Mouse (Mus musculus) liver, embryonic 15.5 days (tissue): ENCODE measurements around the gene Fgfr2. TPM values are rescaled to one million over a fixed set of nuclear protein-coding genes. Genes with fewer than 3 reads are reported as not detected.
A peak's percentile ranks its signal among the peaks of the same experiment; 100 is the strongest.

Experiments
- ATAC-seq: fragments of 200-750 bp; cut with Nextera tagmentation; 2 replicates; pipeline ENCODE4 v1.8.0; 2017; ENCODE audit warnings: moderate number of reproducible peaks, mild to moderate bottlenecking, moderate library complexity; ENCODE audit not compliant: insufficient read depth
- H3K27ac ChIP-seq: fragments of 300-500 bp; sonication (generic); replicated peaks from 2 replicates; pipeline ENCODE4 v1.5.1; 2015; ENCODE audit warnings: mild to moderate bottlenecking, inconsistent platforms
- H3K27me3 ChIP-seq: fragments of 300-500 bp; sonication (generic); 2 replicates; pipeline ENCODE4 v1.6.1; 2015; ENCODE audit warnings: mild to moderate bottlenecking, inconsistent platforms
- H3K36me3 ChIP-seq: fragments of 300-500 bp; sonication (generic); replicated peaks from 2 replicates; pipeline ENCODE4 v1.6.1; 2015; ENCODE audit warnings: moderate library complexity, mild to moderate bottlenecking, inconsistent platforms
- H3K4me1 ChIP-seq: fragments of 300-500 bp; sonication (generic); replicated peaks from 2 replicates; pipeline ENCODE4 v1.6.1; 2015; ENCODE audit warnings: inconsistent platforms
- H3K4me2 ChIP-seq: fragments of 300-500 bp; sonication (generic); 2 replicates; pipeline ENCODE4 v1.6.1; 2015; ENCODE audit warnings: moderate library complexity, mild to moderate bottlenecking, inconsistent platforms
- H3K4me3 ChIP-seq: fragments of 300-500 bp; sonication (generic); replicated peaks from 2 replicates; pipeline ENCODE4 v1.5.1; 2015; ENCODE audit warnings: mild to moderate bottlenecking, inconsistent platforms
- H3K9ac ChIP-seq: fragments of 300-500 bp; sonication (generic); 2 replicates; pipeline ENCODE4 v1.6.1; 2015; ENCODE audit warnings: moderate library complexity, mild to moderate bottlenecking, inconsistent platforms
- H3K9me3 ChIP-seq: fragments of 300-500 bp; sonication (generic); replicated peaks from 2 replicates; pipeline ENCODE4 v1.6.1; 2016; ENCODE audit warnings: inconsistent platforms
- WGBS: fragments of 180-500 bp; shearing (Covaris S2); methylation state at CpG from one replicate; pipeline ENCODE4 v1.1.7; 2015; ENCODE audit warnings: mixed read lengths; ENCODE audit not compliant: insufficient replicate concordance; 5-methylcytosine and 5-hydroxymethylcytosine counted together
- polyA plus RNA-seq: library from polyadenylated mRNA; unstranded; fragments of >200 nt; fragmentation: Nextera tagmentation; extraction: Ambion mirVana; gene quantifications from 2 replicates; pipeline ENCODE4 v1.2.1, GENCODE M21; 2015

The Fgfr2 gene
- polyA plus RNA-seq, 1 experiment from 2014 or later = 10.5 TPM

GRCm38 (mm10) chr7:132686515-132686914 is 436.6 kb downstream of the Fgfr2 start:
- no peak overlapping the region for H3K9ac ChIP-seq
- no peak overlapping the region for H3K4me3 ChIP-seq

GRCm38 (mm10) chr7:132683923-132684322 is 439.2 kb downstream of the Fgfr2 start:
- 68% methylated on average over 4 of the region's 4 CpGs for WGBS
- Histone ChIP-seq H3K4me1 (peaks cover 32% of the 10 kb centered on the region), H3K4me3 (no peak overlapping the region), H3K36me3 (no peaks in the 10 kb centered on the region), H3K27ac (no peak overlapping the region), H3K4me2 (no peak overlapping the region), H3K27me3 (no peaks in the 10 kb centered on the region), H3K9ac (no peak overlapping the region), H3K9me3 (no peaks in the 10 kb centered on the region)
- no peak for ATAC-seq

More at GRCm38 (mm10) chr7:132686515-132686914, 436.6 kb downstream of the Fgfr2 start:
- Histone ChIP-seq H3K4me1 (peaks cover 26% of the 10 kb centered on the region), H3K4me2 (no peak overlapping the region), H3K27ac (no peak overlapping the region), H3K9me3 (no peaks in the 10 kb centered on the region), H3K27me3 (no peaks in the 10 kb centered on the region), H3K36me3 (no peaks in the 10 kb centered on the region)
- ATAC-seq = 0 out of 2 replicates have a peak, but pooled peaks have one; percentile 25
- 21% methylated on average over 3 of the region's 3 CpGs for WGBS

- 55% methylated on average over 3 of the region's 3 CpGs for WGBS
- no peak for ATAC-seq
- no peaks in the 10 kb centered on the region for H3K9me3 ChIP-seq
- no peak overlapping the region for H3K27ac ChIP-seq
- H3K36me3 ChIP-seq = no peaks in the 10 kb centered on the region
- no peak overlapping the region for H3K4me2 ChIP-seq
- H3K9ac ChIP-seq = no peak overlapping the region
- no peaks in the 10 kb centered on the region for H3K27me3 ChIP-seq
- H3K4me3 ChIP-seq = no peak overlapping the region
- peaks cover 27% of the 10 kb centered on the region for H3K4me1 ChIP-seq
These were observed 440.2 kb downstream of the Fgfr2 start for GRCm38 (mm10) chr7:132682901-132683300.

GRCm38 (mm10) chr7:132682336-132682735 is 440.8 kb downstream of the Fgfr2 start:
- Histone ChIP-seq H3K4me1 (peaks cover 23% of the 10 kb centered on the region), H3K27ac (no peak overlapping the region), H3K4me3 (no peak overlapping the region), H3K9me3 (no peaks in the 10 kb centered on the region), H3K27me3 (no peaks in the 10 kb centered on the region), H3K4me2 (no peak overlapping the region), H3K9ac (no peak overlapping the region), H3K36me3 (no peaks in the 10 kb centered on the region)
- ATAC-seq = no peak
- WGBS = 63% methylated on average over 3 of the region's 3 CpGs

- Histone ChIP-seq H3K4me3 (no peak overlapping the region), H3K9me3 (no peaks in the 10 kb centered on the region), H3K4me1 (peaks cover 18% of the 10 kb centered on the region), H3K27ac (no peak overlapping the region), H3K4me2 (no peak overlapping the region), H3K9ac (no peak overlapping the region), H3K36me3 (no peaks in the 10 kb centered on the region), H3K27me3 (no peaks in the 10 kb centered on the region)
- no peak for ATAC-seq
- WGBS = 80% methylated on average over 1 of the region's 1 CpGs
These were observed 441.3 kb downstream of the Fgfr2 start for GRCm38 (mm10) chr7:132681831-132682230.

GRCm38 (mm10) chr7:132681296-132681695 is 441.9 kb downstream of the Fgfr2 start:
- no peak for ATAC-seq
- Histone ChIP-seq H3K4me2 (no peak overlapping the region), H3K27me3 (no peaks in the 10 kb centered on the region), H3K27ac (no peak overlapping the region), H3K9ac (no peak overlapping the region), H3K4me1 (peaks cover 13% of the 10 kb centered on the region; the same call in 1 of the 2 replicates), H3K9me3 (no peaks in the 10 kb centered on the region), H3K4me3 (no peak overlapping the region), H3K36me3 (no peaks in the 10 kb centered on the region)
- WGBS = 78% methylated on average over 11 of the region's 11 CpGs

GRCm38 (mm10) chr7:132679549-132679948 is 443.6 kb downstream of the Fgfr2 start:
- H3K9me3 ChIP-seq = no peaks in the 10 kb centered on the region
- no peak overlapping the region for H3K4me3 ChIP-seq
- WGBS = 29% methylated on average over 6 of the region's 6 CpGs
- H3K4me1 ChIP-seq = peaks cover 9% of the 10 kb centered on the region; the same call in 1 of the 2 replicates
- H3K4me2 ChIP-seq = no peak overlapping the region
- H3K9ac ChIP-seq = no peak overlapping the region
- no peaks in the 10 kb centered on the region for H3K36me3 ChIP-seq
- no peaks in the 10 kb centered on the region for H3K27me3 ChIP-seq
- no peak overlapping the region for H3K27ac ChIP-seq
- ATAC-seq = no peak

GRCm38 (mm10) chr7:132679117-132679516 is 444.0 kb downstream of the Fgfr2 start:
- ATAC-seq = no peak
- no peaks in the 10 kb centered on the region for H3K27me3 ChIP-seq
- no peaks in the 10 kb centered on the region for H3K9me3 ChIP-seq
- 39% methylated on average over 4 of the region's 4 CpGs for WGBS
- H3K4me1 ChIP-seq = peaks cover 9% of the 10 kb centered on the region; the same call in 1 of the 2 replicates
- H3K36me3 ChIP-seq = no peaks in the 10 kb centered on the region
- no peak overlapping the region for H3K4me3 ChIP-seq
- no peak overlapping the region for H3K9ac ChIP-seq
- H3K27ac ChIP-seq = no peak overlapping the region
- no peak overlapping the region for H3K4me2 ChIP-seq

- H3K4me1 ChIP-seq = peaks cover 17% of the 10 kb centered on the region
- 50% methylated on average over 2 of the region's 2 CpGs for WGBS
- H3K36me3 ChIP-seq = no peaks in the 10 kb centered on the region
- H3K9me3 ChIP-seq = no peaks in the 10 kb centered on the region
- H3K27ac ChIP-seq = no peak overlapping the region
- H3K27me3 ChIP-seq = no peaks in the 10 kb centered on the region
- H3K4me2 ChIP-seq = no peak overlapping the region
- no peak overlapping the region for H3K4me3 ChIP-seq
- no peak overlapping the region for H3K9ac ChIP-seq
- no peak for ATAC-seq
These were observed 447.2 kb downstream of the Fgfr2 start for GRCm38 (mm10) chr7:132675922-132676321.

GRCm38 (mm10) chr7:132673931-132674755 is 449.0 kb downstream of the Fgfr2 start:
- H3K27me3 ChIP-seq = no peaks in the 10 kb centered on the region
- no peak overlapping the region for H3K4me2 ChIP-seq
- H3K27ac ChIP-seq = no peak overlapping the region
- no peak overlapping the region for H3K4me3 ChIP-seq
- peaks cover 15% of the 10 kb centered on the region for H3K4me1 ChIP-seq
- ATAC-seq = no peak
- H3K9me3 ChIP-seq = no peaks in the 10 kb centered on the region
- H3K9ac ChIP-seq = no peak overlapping the region
- H3K36me3 ChIP-seq = no peaks in the 10 kb centered on the region
- WGBS = 66% methylated on average over 17 of the region's 17 CpGs

- Histone ChIP-seq H3K4me2 (no peak overlapping the region), H3K27ac (no peak overlapping the region), H3K4me3 (no peak overlapping the region), H3K9ac (no peak overlapping the region), H3K27me3 (no peaks in the 10 kb centered on the region), H3K9me3 (no peaks in the 10 kb centered on the region), H3K36me3 (no peaks in the 10 kb centered on the region), H3K4me1 (peaks cover 13% of the 10 kb centered on the region; the same call in 1 of the 2 replicates)
- 0 out of 2 replicates have a peak, but pooled peaks have one; percentile 37 for ATAC-seq
- 33% methylated on average over 7 of the region's 7 CpGs for whole genome bisulfite sequencing
These were observed 450.6 kb downstream of the Fgfr2 start for GRCm38 (mm10) chr7:132672481-132672959.
